Mouse (Mus musculus) embryonic fibroblast, embryonic 13.5 days (primary cell): Measurements from ENCODE around the gene Scn10a. TPM values are rescaled to one million over a fixed set of nuclear protein-coding genes. Genes with fewer than 3 reads are reported as not detected.

Experiments used
- H3K27ac ChIP-seq: 2 replicates; pipeline ENCODE4 v1.5.1; 2012; ENCODE audit warnings: low read length, control low read depth, inconsistent platforms; ENCODE audit not compliant: insufficient read depth
- H3K4me1 ChIP-seq: 2 replicates; pipeline ENCODE4 v1.6.1; 2011; ENCODE audit warnings: low read length; ENCODE audit not compliant: control insufficient read depth, insufficient read depth
- H3K4me3 ChIP-seq: 2 replicates; pipeline ENCODE4 v1.5.1; 2011; ENCODE audit warnings: mild to moderate bottlenecking, control low read depth, low read length; ENCODE audit not compliant: insufficient read depth
- CTCF ChIP-seq: IDR thresholded peaks from 2 replicates; pipeline ENCODE4 v1.5.1; 2011; ENCODE audit warnings: mild to moderate bottlenecking, control low read depth, low read length, moderate library complexity, borderline replicate concordance; ENCODE audit not compliant: insufficient read depth
- POLR2A ChIP-seq: IDR thresholded peaks from 2 replicates; pipeline ENCODE4 v1.6.1; 2011; ENCODE audit warnings: low read depth, mild to moderate bottlenecking, control low read depth, low read length, moderate library complexity
- polyA plus RNA-seq: library from polyadenylated mRNA; stranded (reverse); fragments of >200 nt; gene quantifications from 2 replicates; pipeline ENCODE4 v1.2.4, GENCODE M21; 2011; ENCODE audit warnings: low read depth; ENCODE audit not compliant: missing spikeins, insufficient read length

The Scn10a gene
- polyA plus RNA-seq, 1 experiment = not detected

GRCm38 (mm10) chr9:119726990-119727389, 7.9 kb upstream of the Scn10a start:
- Histone ChIP-seq H3K4me1 (no peaks in the 10 kb centered on the region), H3K27ac (no peak overlapping the region), H3K4me3 (no peak overlapping the region)
- no peak for TF ChIP-seq POLR2A
- TF ChIP-seq CTCF = no peak

GRCm38 (mm10) chr9:119725293-119725862, 6.3 kb upstream of the Scn10a start:
- H3K27ac ChIP-seq = no peak overlapping the region
- no peaks in the 10 kb centered on the region for H3K4me1 ChIP-seq
- TF ChIP-seq CTCF = no peak
- no peak for TF ChIP-seq POLR2A
- no peak overlapping the region for H3K4me3 ChIP-seq

- H3K4me3 ChIP-seq = no peak overlapping the region
- no peak for TF ChIP-seq CTCF
- no peak for TF ChIP-seq POLR2A
- H3K4me1 ChIP-seq = no peaks in the 10 kb centered on the region
- H3K27ac ChIP-seq = no peak overlapping the region
Measured at GRCm38 (mm10) chr9:119706700-119707099, 12.4 kb downstream of the Scn10a start.

GRCm38 (mm10) chr9:119691505-119691904, 27.6 kb downstream of the Scn10a start:
- Histone ChIP-seq H3K27ac (no peak overlapping the region), H3K4me3 (no peak overlapping the region), H3K4me1 (no peaks in the 10 kb centered on the region)
- no peak for TF ChIP-seq POLR2A
- no peak for TF ChIP-seq CTCF

GRCm38 (mm10) chr9:119691001-119691400, 28.1 kb downstream of the Scn10a start:
- H3K4me1 ChIP-seq = no peaks in the 10 kb centered on the region
- no peak overlapping the region for H3K27ac ChIP-seq
- no peak overlapping the region for H3K4me3 ChIP-seq
- TF ChIP-seq CTCF (no peak), POLR2A (no peak)

- H3K4me3 ChIP-seq = no peak overlapping the region
- H3K4me1 ChIP-seq = no peaks in the 10 kb centered on the region
- TF ChIP-seq CTCF (no peak), POLR2A (no peak)
Measured at GRCm38 (mm10) chr9:119687893-119688292, 31.2 kb downstream of the Scn10a start.

GRCm38 (mm10) chr9:119686187-119686586, 32.9 kb downstream of the Scn10a start:
- TF ChIP-seq POLR2A (no peak), CTCF (no peak)
- Histone ChIP-seq H3K4me1 (no peaks in the 10 kb centered on the region), H3K27ac (no peak overlapping the region), H3K4me3 (no peak overlapping the region)

More at GRCm38 (mm10) chr9:119687893-119688292, 31.2 kb downstream of the Scn10a start:
- H3K27ac ChIP-seq = no peak overlapping the region

GRCm38 (mm10) chr9:119680896-119681295, 38.2 kb downstream of the Scn10a start:
- no peak for TF ChIP-seq CTCF
- TF ChIP-seq POLR2A = no peak
- H3K4me3 ChIP-seq = no peak overlapping the region
- no peaks in the 10 kb centered on the region for H3K4me1 ChIP-seq
- H3K27ac ChIP-seq = no peak overlapping the region

GRCm38 (mm10) chr9:119664109-119664508, 55.0 kb downstream of the Scn10a start:
- H3K4me3 ChIP-seq = no peak overlapping the region
- no peaks in the 10 kb centered on the region for H3K4me1 ChIP-seq
- H3K27ac ChIP-seq = no peak overlapping the region
- no peak for TF ChIP-seq POLR2A
- no peak for TF ChIP-seq CTCF

- TF ChIP-seq POLR2A = no peak
- no peak for TF ChIP-seq CTCF
- no peak overlapping the region for H3K4me3 ChIP-seq
Measured at GRCm38 (mm10) chr9:119656111-119656510, 63.0 kb downstream of the Scn10a start.

More at GRCm38 (mm10) chr9:119656111-119656510, 63.0 kb downstream of the Scn10a start:
- H3K4me1 ChIP-seq = no peaks in the 10 kb centered on the region
- H3K27ac ChIP-seq = no peak overlapping the region
